Mouse (Mus musculus): ENCODE data around the gene Fbxw7.

GRCm38 (mm10) chr3:84925229-84925628, 110.2 kb downstream of the Fbxw7 start:
- TF ChIP-seq MAX (IDR thresholded peaks at IDR 0.05; ENCODE audit: low read length) (no peak), POLR2A (IDR thresholded peaks at IDR 0.05; ENCODE audit: low read depth, low read length) (no peak), KAT2A (IDR thresholded peaks at IDR 0.05; ENCODE audit: insufficient replicate concordance, low read length) (no peak), ZC3H11A (IDR thresholded peaks at IDR 0.05; ENCODE audit: low read depth, low read length) (no peak), CTCF (conservative IDR thresholded peaks at IDR 0.05 in 1 of 2, IDR thresholded peaks at IDR 0.05 in 1 of 2; ENCODE audit: low read depth in 2 of 2, low read length in 2 of 2) (no peak), MAZ (IDR thresholded peaks at IDR 0.05; ENCODE audit: low read depth, low read length) (no peak), JUN (IDR thresholded peaks at IDR 0.05; ENCODE audit: insufficient read depth, low read depth, low read length) (no peak), E2F4 (IDR thresholded peaks at IDR 0.05; ENCODE audit: insufficient replicate concordance, low read depth, low read length) (no peak)

All from CH12.LX (cell line).